Mouse (Mus musculus) NIH3T3 (cell line): ENCODE results near the gene Apof.

Experiments
- DNase-seq: peaks from one replicate; pipeline ENCODE4 v3.0.0-alpha.2; 2012; ENCODE audit warnings: low read depth

Apof gene

DNA sequence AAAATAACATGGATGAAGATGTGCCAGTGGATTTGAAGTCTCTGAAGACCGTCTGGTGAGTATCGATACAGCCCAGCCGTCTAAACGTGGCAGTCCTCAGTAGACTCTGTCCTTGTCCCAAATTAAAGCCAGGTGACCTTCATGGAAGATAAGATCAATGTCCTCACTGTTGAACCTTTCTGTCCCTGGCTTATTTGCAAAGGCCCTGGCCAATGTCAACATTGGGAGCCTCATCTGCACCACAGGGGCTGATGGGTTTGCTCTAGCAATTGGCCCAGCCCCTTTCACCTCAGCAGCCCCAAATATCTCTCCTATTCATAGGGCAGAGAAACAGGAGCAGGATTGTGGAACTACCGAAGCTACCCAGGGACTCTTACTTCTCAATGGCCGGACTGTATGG, at the start of gene Apof:
TSS of gene Apof (plus strand) at position 301 of the 400 bp plus-strand sequence.
- no peak for DNase-seq

DNA sequence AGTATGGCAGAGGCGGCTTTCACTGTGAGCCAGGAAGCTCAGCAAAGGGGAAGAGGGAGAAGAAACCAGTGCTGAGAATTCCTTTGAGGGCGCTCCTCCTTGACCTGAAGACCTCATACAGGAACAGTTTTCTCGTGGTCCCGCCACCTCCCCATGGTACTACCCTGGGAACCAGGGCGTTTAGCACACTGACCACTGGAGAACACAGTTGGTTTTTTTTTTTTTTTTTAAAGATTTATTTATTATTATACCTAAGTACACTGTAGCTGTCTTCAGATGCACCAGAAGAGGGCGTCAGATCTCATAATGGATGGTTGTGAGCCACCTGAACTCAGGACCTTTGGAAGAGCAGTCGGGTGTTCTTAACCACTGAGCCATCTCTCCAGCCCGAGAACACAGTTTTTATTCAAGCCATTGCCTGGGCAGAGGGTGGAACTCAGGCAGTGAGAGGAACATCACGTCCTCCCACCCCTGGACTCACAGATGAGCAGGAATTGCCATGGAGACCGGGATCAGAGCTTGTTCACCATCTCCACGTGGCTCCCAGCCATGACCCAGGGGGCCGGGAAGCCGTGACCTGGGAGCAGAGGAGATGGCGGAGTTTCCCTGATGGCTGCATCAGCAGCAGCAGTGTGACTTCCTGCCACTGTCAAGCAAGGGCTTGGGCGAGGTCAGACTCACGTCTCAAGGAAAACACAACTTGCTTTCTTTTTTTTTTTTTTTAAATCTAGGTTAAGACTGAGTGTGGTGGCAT, 46.8 kb upstream of the Apof start:
- DNase-seq, result no peak

- DNase-seq, result no peak
These were observed 43.4 kb upstream of the Apof start for GRCm38 (mm10) chr10:128225064-128225463.

DNA sequence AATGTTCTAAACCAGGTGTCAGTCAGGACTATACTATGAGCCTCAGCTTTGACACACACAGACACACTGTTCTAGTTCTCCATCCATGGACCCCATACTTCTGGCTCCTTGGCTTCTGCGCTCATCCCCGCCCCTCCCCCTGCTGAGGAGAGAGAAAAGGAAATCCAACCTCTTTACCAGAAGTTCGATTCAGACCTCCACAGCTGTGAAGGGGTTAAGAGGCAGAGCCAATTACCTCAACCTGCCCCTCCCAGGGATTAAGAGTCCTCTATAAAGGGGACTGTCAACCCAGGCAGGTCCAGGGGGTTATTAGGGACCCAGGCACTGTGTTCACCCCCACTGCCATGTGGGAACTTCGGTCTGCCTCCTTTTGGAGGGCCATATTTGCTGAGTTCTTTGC, 42.9 kb upstream of the Apof start, which contains the start of gene Mip:
TSS of gene Mip (plus strand) at position 301 of the 400 bp plus-strand sequence.
- DNase-seq, result no peak

- peak; percentile 47 for DNase-seq
These were observed 40.9 kb upstream of the Apof start for GRCm38 (mm10) chr10:128227592-128227991.

- DNase-seq, result no peak
These were observed 40.5 kb upstream of the Apof start for GRCm38 (mm10) chr10:128228009-128228408.

GRCm38 (mm10) chr10:128230582-128230981, 37.9 kb upstream of the Apof start:
- no peak for DNase-seq

- DNase-seq, result peak; percentile 15
These were observed 37.3 kb upstream of the Apof start for GRCm38 (mm10) chr10:128231146-128231545.

GRCm38 (mm10) chr10:128231697-128232419, 36.6 kb upstream of the Apof start, which contains the start of gene Timeless:
Gene Timeless, plus strand, starts transcription at chr10:128232065.
- peak; percentile 91 for DNase-seq

DNA sequence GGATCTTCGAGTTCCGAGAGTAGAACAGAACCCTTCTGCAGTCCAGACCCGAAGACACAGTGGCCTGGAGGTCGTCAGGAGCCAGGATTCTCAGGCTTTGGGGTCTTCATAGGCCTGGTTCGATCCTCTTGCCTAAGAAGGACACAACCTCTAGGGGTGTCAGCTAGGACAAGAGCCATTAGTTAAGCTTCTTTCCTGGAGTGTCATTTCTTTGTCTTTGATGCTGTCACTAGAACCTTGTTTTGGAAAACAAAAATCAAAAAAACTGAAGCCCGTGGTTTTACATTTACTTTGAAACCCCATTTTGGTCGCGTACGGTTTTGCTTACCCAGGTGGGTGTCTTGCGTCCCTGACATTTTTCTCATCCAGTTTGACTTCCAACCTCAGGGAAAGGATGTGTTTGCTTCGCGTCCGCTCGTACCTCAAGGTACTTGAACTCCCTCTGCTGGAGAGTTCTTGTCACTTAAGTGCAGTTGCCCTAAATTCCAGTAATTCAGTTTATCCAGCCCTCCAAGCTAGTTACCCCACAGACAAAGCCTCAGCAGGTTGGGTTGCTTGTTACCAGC, 36.0 kb upstream of the Apof start:
- peak; percentile 90 for DNase-seq

DNA sequence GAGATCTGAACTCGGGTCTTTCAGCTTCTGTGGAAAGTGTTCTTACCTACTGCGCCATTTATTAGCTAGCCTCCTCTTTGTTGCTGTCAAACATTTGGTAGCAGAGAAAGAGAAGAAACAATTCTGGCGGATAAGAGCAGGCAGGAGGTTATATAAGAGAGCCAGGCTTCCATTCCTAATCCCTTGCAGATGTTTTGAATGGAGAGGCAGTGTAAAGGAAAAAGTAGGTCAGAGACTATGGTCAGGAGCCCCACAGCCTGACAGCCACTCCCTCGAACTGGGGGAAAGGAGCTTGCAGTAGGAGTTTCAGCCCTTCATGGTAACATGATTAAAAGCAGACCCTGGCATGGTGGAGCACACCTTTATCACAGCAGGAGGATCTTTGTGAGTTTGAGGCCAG, 32.1 kb upstream of the Apof start:
- DNase-seq, result peak; percentile 57

DNA sequence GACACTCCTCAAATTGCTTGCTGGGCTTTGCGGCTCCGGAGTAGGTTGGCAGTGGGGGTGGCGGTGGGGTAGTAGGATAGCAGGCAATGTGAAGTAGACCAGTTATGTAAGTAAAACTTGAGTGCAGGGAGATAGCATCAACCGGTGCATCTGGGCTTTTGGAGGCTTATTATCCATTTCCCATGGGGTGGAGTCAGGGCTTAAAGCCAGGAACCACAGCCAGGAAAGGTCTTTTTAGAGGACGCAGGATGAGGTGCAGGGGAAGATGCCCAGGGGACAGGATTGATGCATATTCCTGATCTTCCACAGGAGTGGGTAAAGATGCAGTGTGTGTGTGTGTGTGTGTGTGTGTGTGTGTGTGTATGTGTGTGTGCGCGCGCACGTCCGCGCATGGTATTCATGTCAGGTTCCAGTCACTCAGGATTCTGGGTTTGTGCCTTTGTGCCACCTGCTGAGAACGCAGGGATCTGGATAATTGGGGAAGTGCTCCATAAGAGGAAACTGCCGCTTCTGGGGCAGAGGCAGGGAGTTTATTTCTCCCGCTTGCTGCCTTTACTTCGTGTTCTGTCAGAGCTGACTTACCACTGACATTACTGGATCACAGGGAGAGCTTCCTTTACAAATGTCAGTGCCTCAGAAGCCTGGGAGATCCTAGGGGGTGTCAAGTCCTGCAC, 30.5 kb upstream of the Apof start:
- peak; percentile 44 for DNase-seq

- DNase-seq, result no peak
These were observed 29.3 kb upstream of the Apof start for GRCm38 (mm10) chr10:128239140-128239539.

- no peak for DNase-seq
These were observed 28.3 kb upstream of the Apof start for GRCm38 (mm10) chr10:128240131-128240530.

DNA sequence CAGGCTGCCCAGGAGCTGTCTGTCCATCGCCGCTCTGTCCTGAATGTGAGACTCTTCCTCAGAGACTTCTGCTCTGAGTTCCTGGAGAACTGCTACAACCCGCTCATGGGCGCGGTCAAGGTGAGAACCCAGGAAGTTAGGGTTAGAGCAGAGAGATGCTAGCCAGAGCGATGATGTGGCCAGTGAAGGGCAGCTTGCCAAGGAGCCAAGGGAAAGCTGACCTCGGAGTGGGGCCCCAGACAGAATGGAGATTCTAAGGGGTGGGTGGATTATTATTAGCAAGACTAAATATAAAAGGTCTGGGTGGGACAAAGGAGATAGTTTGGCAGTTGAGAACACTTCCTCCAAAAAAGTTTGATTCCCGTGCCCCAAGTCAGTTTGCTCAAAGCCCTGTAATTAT, 25.2 kb upstream of the Apof start:
- no peak for DNase-seq

DNA sequence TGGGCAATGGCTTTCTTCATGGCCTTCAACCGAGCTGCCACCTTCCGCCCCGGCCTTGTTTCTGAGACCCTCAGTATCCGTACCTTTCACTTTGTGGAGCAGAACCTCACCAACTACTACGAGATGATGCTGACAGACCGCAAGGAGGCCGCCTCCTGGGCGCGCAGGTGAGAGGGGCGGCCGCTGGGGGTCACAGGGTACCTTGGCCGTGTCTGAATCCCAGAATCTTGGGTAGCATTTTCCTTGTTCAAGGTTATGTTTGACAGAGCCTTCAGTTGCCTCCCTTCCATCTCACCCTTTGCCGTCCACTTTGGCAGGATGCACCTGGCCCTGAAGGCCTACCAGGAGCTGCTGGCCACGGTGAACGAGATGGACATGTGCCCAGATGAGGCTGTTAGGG, 24.4 kb upstream of the Apof start:
- DNase-seq, result no peak

DNA sequence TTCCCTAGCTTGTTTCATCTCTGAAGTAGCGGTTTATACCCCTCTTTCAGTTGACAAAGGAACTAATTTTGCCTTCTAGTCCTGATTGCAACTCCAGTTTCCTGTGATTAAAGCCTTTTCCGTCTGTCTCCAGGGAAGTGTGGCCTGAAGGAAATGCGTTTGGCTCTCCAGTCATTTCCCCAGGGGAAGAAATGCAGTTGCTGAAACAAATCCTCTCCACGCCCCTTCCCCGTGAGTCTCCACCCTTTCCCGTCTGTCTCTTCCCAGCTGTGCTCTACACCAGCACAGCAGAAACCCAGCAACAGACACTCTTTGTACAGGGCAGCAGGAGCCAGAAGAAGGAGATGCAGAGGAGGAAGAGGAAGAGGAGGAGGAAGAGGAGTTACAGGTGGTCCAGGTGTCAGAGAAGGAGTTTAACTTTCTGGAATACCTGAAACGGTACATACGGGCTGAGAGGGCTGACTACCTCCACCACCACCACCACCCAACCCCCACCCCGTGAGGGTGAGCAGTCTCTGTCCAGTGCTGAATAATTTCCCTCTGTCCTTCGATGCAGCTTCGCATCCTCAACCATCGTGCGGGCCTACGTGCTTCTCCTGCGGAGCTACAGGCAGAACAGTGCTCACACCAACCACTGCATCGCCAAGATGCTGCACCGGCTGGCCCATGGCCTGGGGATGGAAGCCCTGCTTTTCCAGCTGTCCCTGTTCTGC, 21.3 kb upstream of the Apof start:
- no peak for DNase-seq

DNA sequence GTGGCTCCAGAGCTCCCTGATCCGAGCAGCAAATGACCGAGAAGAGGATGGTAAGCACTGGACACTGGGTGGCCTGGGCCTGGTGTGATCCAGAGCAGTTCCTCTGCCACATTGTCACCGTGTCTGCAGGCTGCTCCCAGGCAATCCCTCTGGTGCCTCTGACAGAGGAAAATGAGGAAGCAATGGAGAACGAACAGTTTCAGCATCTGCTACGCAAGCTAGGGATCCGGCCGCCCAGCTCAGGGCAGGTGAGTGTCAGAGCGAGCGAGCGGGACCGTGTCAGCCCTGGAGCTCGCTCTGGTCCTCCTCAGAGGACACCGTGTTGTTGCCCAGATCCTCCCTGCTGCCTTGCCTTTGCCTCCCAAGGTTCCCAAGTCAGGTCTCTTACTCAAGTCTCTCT, 17.9 kb upstream of the Apof start:
- DNase-seq, result no peak

DNA sequence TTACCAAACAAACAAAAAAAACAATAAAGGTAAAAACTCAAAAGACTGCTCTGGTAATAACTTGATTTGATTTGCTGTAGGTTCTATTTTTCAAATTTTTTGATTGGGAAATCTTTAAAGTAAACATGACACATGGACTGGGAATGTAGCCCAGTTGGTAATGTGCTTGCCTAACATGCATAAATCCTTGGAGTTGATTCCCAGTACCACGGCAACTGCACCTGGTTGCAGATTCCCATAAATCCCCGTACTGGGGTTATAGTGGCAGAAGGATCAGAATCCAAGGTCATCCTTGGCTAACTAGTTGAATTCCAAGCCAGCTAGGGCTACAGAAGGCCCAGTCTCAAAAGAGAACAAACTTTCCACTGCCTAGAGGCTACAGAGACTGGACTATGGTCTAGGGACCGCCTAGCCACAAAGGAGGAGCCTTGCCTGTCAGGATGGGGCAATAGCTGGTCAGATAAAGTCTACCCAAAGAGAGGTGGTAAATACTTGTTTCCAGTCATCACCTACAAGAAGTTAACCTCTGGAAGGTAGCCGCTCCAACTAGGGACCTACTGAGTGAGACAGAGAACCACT, 14.7 kb upstream of the Apof start, which contains the start of gene Apon:
TSS of gene Apon (plus strand) at position 420 of the 579 bp plus-strand sequence.
- DNase-seq, result peak; percentile 95

DNA sequence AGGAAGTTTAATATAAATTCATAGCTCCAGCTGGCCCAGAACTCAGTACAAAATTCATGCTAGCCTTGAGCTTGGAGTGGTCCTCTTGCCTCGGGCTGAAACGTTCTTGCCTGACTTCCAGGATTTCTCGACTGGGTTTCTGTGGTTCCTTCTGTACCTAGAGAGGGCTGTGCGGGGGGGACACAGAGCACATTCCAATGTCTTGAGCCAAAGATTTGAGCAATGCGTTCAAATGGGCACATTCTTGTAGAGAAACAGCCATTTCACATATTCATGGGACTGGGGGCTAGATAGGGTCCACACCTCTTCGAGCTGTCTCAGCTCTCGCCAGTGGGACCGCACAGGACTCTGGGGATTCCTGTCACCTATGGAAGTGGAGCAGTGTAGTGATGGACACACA, 12.5 kb upstream of the Apof start:
- peak; percentile 52 for DNase-seq

DNA sequence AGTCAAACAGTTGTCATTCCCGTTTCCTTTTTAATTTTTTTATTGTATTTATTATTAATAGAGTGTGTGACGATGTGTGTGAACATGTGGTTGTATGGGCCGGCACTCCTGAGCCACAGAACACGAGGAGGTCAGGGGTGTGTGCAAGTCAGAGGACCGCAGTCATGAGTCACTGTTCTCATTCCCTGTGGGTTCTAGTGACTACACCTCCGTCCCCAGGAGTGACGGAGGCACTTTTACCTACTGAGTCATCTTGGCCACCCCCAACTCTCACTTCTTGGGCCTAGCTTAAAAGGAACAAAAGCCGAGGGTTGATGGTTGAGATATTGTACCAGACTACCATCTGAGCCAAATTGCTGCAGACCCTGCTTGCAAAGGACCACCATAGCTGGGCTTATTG, 12.1 kb upstream of the Apof start:
- DNase-seq, result peak; percentile 63
